Mouse (Mus musculus) heart, adult 2 months (tissue): Measurements from ENCODE around the gene Irs3.

Experiments
- CTCF ChIP-seq: fragments of 200-600 bp; IDR thresholded peaks from 2 replicates; pipeline ENCODE4 v1.8.1; 2022; ENCODE audit warnings: antibody characterized with exemption, mild to moderate bottlenecking, moderate library complexity
- EP300 ChIP-seq: fragments of 200-500 bp; IDR thresholded peaks from 2 replicates; pipeline ENCODE4 v1.6.1; 2011; ENCODE audit warnings: low read depth, low read length, control low read depth; ENCODE audit not compliant: insufficient read depth
- POLR2A ChIP-seq: fragments of 200-500 bp; IDR thresholded peaks from 2 replicates; pipeline ENCODE4 v1.6.1; 2011; ENCODE audit warnings: mild to moderate bottlenecking, low read depth, low read length, control low read depth; ENCODE audit not compliant: insufficient read depth

GRCm38 (mm10) chr5:137598100-137598826 is 47.3 kb downstream of the Irs3 start:
- TF ChIP-seq CTCF (no peak), EP300 (no peak), POLR2A (no peak)
